Mouse (Mus musculus): ENCODE results near the gene Bmp6. TPM values are rescaled to one million over a fixed set of nuclear protein-coding genes. Genes with fewer than 3 reads are reported as not detected.

Gene Bmp6
- polyA plus RNA-seq, 1 experiment = 0.73 TPM

GRCm38 (mm10) chr13:38501314-38501713, 156.4 kb downstream of the Bmp6 start:
- no peaks in the 10 kb centered on the region for H3K27me3 ChIP-seq (ENCODE audit: control insufficient read depth, insufficient read depth, low read length, poor library complexity, severe bottlenecking)
- H3K4me3 ChIP-seq (ENCODE audit: low read depth, low read length) = no peak overlapping the region
- no peak overlapping the region for H3K27ac ChIP-seq (ENCODE audit: insufficient read depth, low read length)
- H3K36me3 ChIP-seq (ENCODE audit: control insufficient read depth, insufficient read depth, low read length, poor library complexity, severe bottlenecking) = peaks cover 19% of the 10 kb centered on the region
- no peak for TF ChIP-seq CTCF (IDR thresholded peaks at IDR 0.05; ENCODE audit: low read depth, low read length)
- no peak for TF ChIP-seq POLR2A (IDR thresholded peaks at IDR 0.05; ENCODE audit: insufficient read depth, low read length)
- H3K9ac ChIP-seq (ENCODE audit: low read depth, poor library complexity, severe bottlenecking) = no peak overlapping the region
- H3K9me3 ChIP-seq (replicated peaks; ENCODE audit: control insufficient read depth, insufficient read depth, low read length, poor library complexity, severe bottlenecking) = no peaks in the 10 kb centered on the region
- H3K4me1 ChIP-seq (ENCODE audit: control insufficient read depth, insufficient read depth, low read length) = no peaks in the 10 kb centered on the region

GRCm38 (mm10) chr13:38503137-38503849, 158.4 kb downstream of the Bmp6 start:
- no peaks in the 10 kb centered on the region for H3K27me3 ChIP-seq (ENCODE audit: control insufficient read depth, insufficient read depth, low read length, poor library complexity, severe bottlenecking)
- H3K9ac ChIP-seq (ENCODE audit: low read depth, poor library complexity, severe bottlenecking) = no peak overlapping the region
- H3K27ac ChIP-seq (ENCODE audit: insufficient read depth, low read length) = no peak overlapping the region
- TF ChIP-seq CTCF (IDR thresholded peaks at IDR 0.05; ENCODE audit: low read depth, low read length) (no peak), POLR2A (IDR thresholded peaks at IDR 0.05; ENCODE audit: insufficient read depth, low read length) (no peak)
- no peaks in the 10 kb centered on the region for H3K4me1 ChIP-seq (ENCODE audit: control insufficient read depth, insufficient read depth, low read length)
- H3K36me3 ChIP-seq (ENCODE audit: control insufficient read depth, insufficient read depth, low read length, poor library complexity, severe bottlenecking) = peaks cover 26% of the 10 kb centered on the region
- no peak overlapping the region for H3K4me3 ChIP-seq (ENCODE audit: low read depth, low read length)
- no peaks in the 10 kb centered on the region for H3K9me3 ChIP-seq (replicated peaks; ENCODE audit: control insufficient read depth, insufficient read depth, low read length, poor library complexity, severe bottlenecking)

GRCm38 (mm10) chr13:38506320-38506719, 161.4 kb downstream of the Bmp6 start:
- no peak overlapping the region for H3K4me3 ChIP-seq (ENCODE audit: low read depth, low read length)
- H3K27ac ChIP-seq (ENCODE audit: insufficient read depth, low read length) = no peak overlapping the region
- H3K9ac ChIP-seq (ENCODE audit: low read depth, poor library complexity, severe bottlenecking) = no peak overlapping the region
- TF ChIP-seq POLR2A (IDR thresholded peaks at IDR 0.05; ENCODE audit: insufficient read depth, low read length) = no peak
- peak; percentile 44 for TF ChIP-seq CTCF (IDR thresholded peaks at IDR 0.05; ENCODE audit: low read depth, low read length)
- H3K27me3 ChIP-seq (ENCODE audit: control insufficient read depth, insufficient read depth, low read length, poor library complexity, severe bottlenecking) = no peaks in the 10 kb centered on the region
- peaks cover 25% of the 10 kb centered on the region for H3K36me3 ChIP-seq (ENCODE audit: control insufficient read depth, insufficient read depth, low read length, poor library complexity, severe bottlenecking)
- H3K4me1 ChIP-seq (ENCODE audit: control insufficient read depth, insufficient read depth, low read length) = no peaks in the 10 kb centered on the region
- H3K9me3 ChIP-seq (replicated peaks; ENCODE audit: control insufficient read depth, insufficient read depth, low read length, poor library complexity, severe bottlenecking) = no peaks in the 10 kb centered on the region

- no peak overlapping the region for H3K4me3 ChIP-seq (ENCODE audit: low read depth, low read length)
- H3K9ac ChIP-seq (ENCODE audit: low read depth, poor library complexity, severe bottlenecking) = no peak overlapping the region
- H3K9me3 ChIP-seq (replicated peaks; ENCODE audit: control insufficient read depth, insufficient read depth, low read length, poor library complexity, severe bottlenecking) = no peaks in the 10 kb centered on the region
- TF ChIP-seq POLR2A (IDR thresholded peaks at IDR 0.05; ENCODE audit: insufficient read depth, low read length) (no peak), EP300 (IDR thresholded peaks at IDR 0.05; ENCODE audit: insufficient read depth, low read depth, low read length) (no peak), CTCF (IDR thresholded peaks at IDR 0.05; ENCODE audit: low read depth, low read length) (no peak)
- no peak overlapping the region for H3K27ac ChIP-seq (ENCODE audit: insufficient read depth, low read length)
- H3K4me1 ChIP-seq (ENCODE audit: control insufficient read depth, insufficient read depth, low read length) = no peaks in the 10 kb centered on the region
- peaks cover 23% of the 10 kb centered on the region for H3K36me3 ChIP-seq (ENCODE audit: control insufficient read depth, insufficient read depth, low read length, poor library complexity, severe bottlenecking)
- no peaks in the 10 kb centered on the region for H3K27me3 ChIP-seq (ENCODE audit: control insufficient read depth, insufficient read depth, low read length, poor library complexity, severe bottlenecking)
These were observed 162.0 kb downstream of the Bmp6 start for GRCm38 (mm10) chr13:38506936-38507335.

- Histone ChIP-seq H3K4me3 (ENCODE audit: low read depth, low read length) (no peak overlapping the region), H3K27ac (ENCODE audit: insufficient read depth, low read length) (no peak overlapping the region), H3K4me1 (ENCODE audit: control insufficient read depth, insufficient read depth, low read length) (peaks cover 2% of the 10 kb centered on the region), H3K27me3 (ENCODE audit: control insufficient read depth, insufficient read depth, low read length, poor library complexity, severe bottlenecking) (no peaks in the 10 kb centered on the region), H3K36me3 (ENCODE audit: control insufficient read depth, insufficient read depth, low read length, poor library complexity, severe bottlenecking) (peaks cover 23% of the 10 kb centered on the region), H3K9me3 (replicated peaks; ENCODE audit: control insufficient read depth, insufficient read depth, low read length, poor library complexity, severe bottlenecking) (no peaks in the 10 kb centered on the region), H3K9ac (ENCODE audit: low read depth, poor library complexity, severe bottlenecking) (no peak overlapping the region)
- no peak for TF ChIP-seq EP300 (IDR thresholded peaks at IDR 0.05; ENCODE audit: insufficient read depth, low read depth, low read length)
These were observed 164.9 kb downstream of the Bmp6 start for GRCm38 (mm10) chr13:38509681-38510341.

GRCm38 (mm10) chr13:38511979-38512378, 167.1 kb downstream of the Bmp6 start:
- peaks cover 21% of the 10 kb centered on the region for H3K36me3 ChIP-seq (ENCODE audit: control insufficient read depth, insufficient read depth, low read length, poor library complexity, severe bottlenecking)
- TF ChIP-seq EP300 (IDR thresholded peaks at IDR 0.05; ENCODE audit: insufficient read depth, low read depth, low read length) = no peak
- TF ChIP-seq CTCF (IDR thresholded peaks at IDR 0.05; ENCODE audit: low read depth, low read length) = no peak
- no peak for TF ChIP-seq POLR2A (IDR thresholded peaks at IDR 0.05; ENCODE audit: insufficient read depth, low read length)

More at GRCm38 (mm10) chr13:38511979-38512378, 167.1 kb downstream of the Bmp6 start:
- Histone ChIP-seq H3K4me3 (ENCODE audit: low read depth, low read length) (no peak overlapping the region), H3K9ac (ENCODE audit: low read depth, poor library complexity, severe bottlenecking) (no peak overlapping the region), H3K27ac (ENCODE audit: insufficient read depth, low read length) (no peak overlapping the region), H3K27me3 (ENCODE audit: control insufficient read depth, insufficient read depth, low read length, poor library complexity, severe bottlenecking) (no peaks in the 10 kb centered on the region), H3K9me3 (replicated peaks; ENCODE audit: control insufficient read depth, insufficient read depth, low read length, poor library complexity, severe bottlenecking) (no peaks in the 10 kb centered on the region), H3K4me1 (ENCODE audit: control insufficient read depth, insufficient read depth, low read length) (peaks cover 2% of the 10 kb centered on the region)

All from ES-Bruce4 (cell line).